In genomic region chr17:57305593-57305992, GRCm38 (mm10) we compare ENCODE assay signal across 14 mouse cellular contexts. TPM values are rescaled to one million over a fixed set of nuclear protein-coding genes. Genes with fewer than 3 reads are reported as not detected.
DNase-seq lines count a peak whose midpoint lies in the region; ATAC-seq lines count a peak whose summit lies in the region.
"Had no signal": no experiment of that assay in that cellular context is flagged by ENCODE, and none has a peak within 500 bp of the region (broad histone marks: within the 10 kb centered on the region; RNA-seq: fewer than 3 reads in every experiment).

No protein-coding gene starts in this region.

- H3K27ac ChIP-seq in kidney, embryonic 15.5 days: no peak overlapping the region
- no peak overlapping the region for H3K27ac ChIP-seq in forebrain, embryonic 13.5 days
- H3K27ac ChIP-seq: hindbrain, embryonic 15.5 days; kidney, postnatal 0 days had no signal

- H3K4me3 ChIP-seq in kidney, embryonic 15.5 days (replicated peaks): no peak overlapping the region
- no peak overlapping the region for H3K4me3 ChIP-seq in forebrain, embryonic 13.5 days
- H3K4me3 ChIP-seq: erythroblast, embryonic 14.5 days; hindbrain, embryonic 15.5 days had no signal

- ATAC-seq in kidney, embryonic 15.5 days (replicated peaks; ENCODE audit: low FRiP score): 0 out of 2 replicates have a peak, but pooled peaks have one; percentile 25
- peak; percentile 53 for ATAC-seq in CD4-positive, CD25-positive, alpha-beta regulatory T cell, adult 4 months
- peak; percentile 60 for ATAC-seq in granulocyte monocyte progenitor cell, adult 5-6 weeks (replicated peaks; ENCODE audit: poor library complexity, severe bottlenecking)
- no peak for ATAC-seq in forebrain, embryonic 13.5 days
- ATAC-seq: lung, postnatal 0 days had no signal

- no peaks in the 10 kb centered on the region for H3K4me1 ChIP-seq in kidney, embryonic 15.5 days
- no peaks in the 10 kb centered on the region for H3K4me1 ChIP-seq in forebrain, embryonic 13.5 days
- H3K4me1 ChIP-seq: hindbrain, embryonic 15.5 days had no signal

- DNase-seq in kidney, postnatal 36 days: no peak
- peak; percentile 38 for DNase-seq in naive thymus-derived CD4-positive, alpha-beta T cell, adult 2 months (ENCODE audit: low read depth)
- DNase-seq in left cerebral cortex, postnatal 36 days (ENCODE audit: low spot score in 2 of 2): no peak
- DNase-seq in adrenal gland, postnatal 10 days: no peak
- DNase-seq: cerebellum, adult 2 months; midbrain, embryonic 14.5 days had no signal

- H3K9me3 ChIP-seq in kidney, embryonic 15.5 days (replicated peaks): no peaks in the 10 kb centered on the region
- no peaks in the 10 kb centered on the region for H3K9me3 ChIP-seq in forebrain, embryonic 13.5 days (replicated peaks)
- H3K9me3 ChIP-seq: hindbrain, embryonic 15.5 days had no signal

- no peaks in the 10 kb centered on the region for H3K27me3 ChIP-seq in kidney, embryonic 15.5 days
- H3K27me3 ChIP-seq in forebrain, embryonic 13.5 days: no peaks in the 10 kb centered on the region
- H3K27me3 ChIP-seq: hindbrain, embryonic 15.5 days had no signal

- WGBS in kidney, embryonic 15.5 days: 74% methylated on average over 4 of the region's 4 CpGs
- 68% methylated on average over 4 of the region's 4 CpGs for WGBS in forebrain, embryonic 13.5 days

- H3K36me3 ChIP-seq in kidney, embryonic 15.5 days: no peaks in the 10 kb centered on the region
- no peaks in the 10 kb centered on the region for H3K36me3 ChIP-seq in forebrain, embryonic 13.5 days (ENCODE audit: poor library complexity, severe bottlenecking)
- H3K36me3 ChIP-seq: hindbrain, embryonic 15.5 days had no signal

- no peak overlapping the region for H3K4me2 ChIP-seq in kidney, embryonic 15.5 days
- H3K4me2 ChIP-seq in forebrain, embryonic 13.5 days: no peak overlapping the region
- H3K4me2 ChIP-seq: hindbrain, embryonic 15.5 days had no signal

- H3K9ac ChIP-seq in kidney, embryonic 15.5 days: no peak overlapping the region
- no peak overlapping the region for H3K9ac ChIP-seq in forebrain, embryonic 13.5 days
- H3K9ac ChIP-seq: hindbrain, embryonic 15.5 days had no signal

- intact Hi-C loops in left cerebral cortex, postnatal 36 days (cut with DNase I): no loop called here

RNA-seq across cellular contexts. Expression of gene Vav1, which starts 26.7 kb away (rescaled TPM):
- polyA plus RNA-seq in kidney, embryonic 15.5 days (2015; fragmentation: Nextera tagmentation; extraction: Ambion mirVana): 1.7 and 1.8 TPM in 2 replicates
- polyA plus RNA-seq in CD4-positive, CD25-positive, alpha-beta regulatory T cell, adult 4 months (2017; shearing (Covaris generic)): 100 to 1,000 TPM in 1 of 2 experiments, 10 to 100 TPM in 1; 88.9 to 130 TPM
- total RNA-seq in granulocyte monocyte progenitor cell, adult 5-6 weeks (2014; fragmentation: Nextera tagmentation): 139 and 141 TPM in 2 replicates
- total RNA-seq in granulocyte monocyte progenitor cell, adult 5-6 weeks (2017): 284 and 301 TPM in 2 replicates
- polyA plus RNA-seq in forebrain, embryonic 13.5 days (2015; fragmentation: Nextera tagmentation; extraction: Ambion mirVana): 0.61 and 0.82 TPM in 2 replicates
- total RNA-seq in left cerebral cortex, postnatal 36 days (2021): 1 to 10 TPM; 3.7 to 4.7 TPM
- total RNA-seq in adrenal gland, postnatal 10 days (2021): 1 to 10 TPM; 4.4 to 4.8 TPM

RNA-seq across cellular contexts. Expression of gene Adgre1, which starts 52.9 kb away (rescaled TPM):
- polyA plus RNA-seq in kidney, embryonic 15.5 days (2015; fragmentation: Nextera tagmentation; extraction: Ambion mirVana): 4.3 and 4.6 TPM in 2 replicates
- polyA plus RNA-seq in CD4-positive, CD25-positive, alpha-beta regulatory T cell, adult 4 months (2017; shearing (Covaris generic)): 1 to 10 TPM in 1 of 2 experiments, under 1 TPM in 1; 0.79 to 2.9 TPM
- total RNA-seq in granulocyte monocyte progenitor cell, adult 5-6 weeks (2014; fragmentation: Nextera tagmentation): 6.5 and 10.5 TPM in 2 replicates
- 11.5 and 15.5 TPM in 2 replicates for total RNA-seq in granulocyte monocyte progenitor cell, adult 5-6 weeks (2017)
- polyA plus RNA-seq in forebrain, embryonic 13.5 days (2015; fragmentation: Nextera tagmentation; extraction: Ambion mirVana): 1.6 and 1.8 TPM in 2 replicates
- 1 to 10 TPM; 5.1 to 5.9 TPM for total RNA-seq in left cerebral cortex, postnatal 36 days (2021)
- total RNA-seq in adrenal gland, postnatal 10 days (2021): 1 to 10 TPM; 5.7 to 6.7 TPM

RNA-seq across cellular contexts. Expression of gene Trip10, which starts 56.3 kb away (rescaled TPM):
- polyA plus RNA-seq in kidney, embryonic 15.5 days (2015; fragmentation: Nextera tagmentation; extraction: Ambion mirVana): 44.5 and 47.5 TPM in 2 replicates
- 1 to 10 TPM; 2.6 to 3.6 TPM for polyA plus RNA-seq in CD4-positive, CD25-positive, alpha-beta regulatory T cell, adult 4 months (2017; shearing (Covaris generic))
- total RNA-seq in granulocyte monocyte progenitor cell, adult 5-6 weeks (2014; fragmentation: Nextera tagmentation): 8.3 and 9.9 TPM in 2 replicates
- 5.6 and 8.6 TPM in 2 replicates for total RNA-seq in granulocyte monocyte progenitor cell, adult 5-6 weeks (2017)
- polyA plus RNA-seq in forebrain, embryonic 13.5 days (2015; fragmentation: Nextera tagmentation; extraction: Ambion mirVana): 18.7 and 21.7 TPM in 2 replicates
- 1 to 10 TPM; 5.3 to 9.2 TPM for total RNA-seq in left cerebral cortex, postnatal 36 days (2021)
- total RNA-seq in adrenal gland, postnatal 10 days (2021): 10 to 100 TPM; 39.2 to 56.6 TPM

RNA-seq across cellular contexts. Expression of gene Gpr108, which starts 57.3 kb away (rescaled TPM):
- 35.6 and 39.5 TPM in 2 replicates for polyA plus RNA-seq in kidney, embryonic 15.5 days (2015; fragmentation: Nextera tagmentation; extraction: Ambion mirVana)
- polyA plus RNA-seq in CD4-positive, CD25-positive, alpha-beta regulatory T cell, adult 4 months (2017; shearing (Covaris generic)): 10 to 100 TPM; 62.0 to 94.4 TPM
- total RNA-seq in granulocyte monocyte progenitor cell, adult 5-6 weeks (2014; fragmentation: Nextera tagmentation): 26.6 and 27.2 TPM in 2 replicates
- total RNA-seq in granulocyte monocyte progenitor cell, adult 5-6 weeks (2017): 18.9 and 20.9 TPM in 2 replicates
- polyA plus RNA-seq in forebrain, embryonic 13.5 days (2015; fragmentation: Nextera tagmentation; extraction: Ambion mirVana): 17.8 and 20.7 TPM in 2 replicates
- 10 to 100 TPM; 23.2 to 23.4 TPM for total RNA-seq in left cerebral cortex, postnatal 36 days (2021)
- total RNA-seq in adrenal gland, postnatal 10 days (2021): 10 to 100 TPM; 51.1 to 56.2 TPM

Comparison
In these comparisons a context has a peak if more than half of its experiments do, and no peak if none do; other contexts are left out.
1. RNA of gene Vav1, which starts 26.7 kb away (total RNA-seq): 139 to 301 TPM in granulocyte monocyte progenitor cell, adult 5-6 weeks; 4.4 to 4.8 TPM in adrenal gland, postnatal 10 days and 3.7 to 4.7 TPM in left cerebral cortex, postnatal 36 days; every median in the first group is over 10 times any median in the second.